Mouse (Mus musculus): Measurements from ENCODE around the gene Tbc1d12.

DNA sequence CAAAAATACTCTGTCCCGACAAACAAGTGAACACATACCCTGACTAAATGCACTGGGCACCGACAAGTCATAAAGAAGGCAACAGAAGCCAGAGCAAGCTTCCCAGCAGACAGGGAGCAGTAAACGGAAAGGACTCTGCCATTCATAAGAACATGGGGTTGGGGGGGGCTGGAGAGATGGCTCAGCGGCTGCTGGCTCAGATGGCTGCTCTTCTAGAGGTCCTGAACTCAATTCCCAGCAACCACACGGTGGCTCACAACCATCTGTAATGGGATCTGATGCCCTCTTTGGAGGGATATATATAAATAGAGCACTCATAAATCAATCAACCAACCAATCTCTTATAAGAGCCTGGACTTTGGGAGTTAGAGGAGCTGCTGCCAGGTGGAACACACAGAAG, 39.8 kb upstream of the Tbc1d12 start:
- TF ChIP-seq GATA1 (IDR thresholded peaks at IDR 0.05; ENCODE audit: borderline replicate concordance, low read length) (no peak), FLI1 (IDR thresholded peaks at IDR 0.05; ENCODE audit: low read length) (no peak)
